Mouse (Mus musculus): ENCODE measurements around the gene 2010300C02Rik. TPM values are rescaled to one million over a fixed set of nuclear protein-coding genes. Genes with fewer than 3 reads are reported as not detected.
"Not testable (repeated sequence)": the region's sequence is repeated elsewhere in the genome, so short reads cannot be mapped to it uniquely, and the experiment has no call there.

2010300C02Rik gene
- polyA plus RNA-seq, 1 experiment from 2014 or later, result 0.27 TPM

DNA sequence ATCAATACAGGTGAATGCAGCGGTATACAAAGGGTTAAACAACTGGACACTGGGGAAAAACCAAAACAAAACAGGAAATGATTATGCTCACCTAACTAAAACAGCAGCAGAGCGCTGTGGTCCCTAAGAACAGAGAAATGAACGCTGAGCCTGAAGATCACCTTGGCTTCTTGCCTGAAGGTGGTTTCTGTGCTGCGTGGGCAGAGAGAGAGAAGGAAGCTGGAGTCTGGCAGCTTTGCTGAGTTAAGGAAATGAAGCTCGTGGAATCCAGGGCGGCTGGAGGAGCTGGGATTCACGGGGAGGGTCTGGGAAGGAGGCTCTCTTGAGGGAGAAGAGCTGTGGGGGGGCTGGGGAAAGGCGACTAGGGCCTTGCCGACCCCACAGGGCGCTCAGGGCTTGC lies 8.2 kb upstream of the 2010300C02Rik start:
- Histone ChIP-seq H3K27ac (no peak overlapping the region), H3K4me2 (no peak overlapping the region), H3K9ac (no peak overlapping the region), H3K4me3 (no peak overlapping the region), H3K36me3 (no peaks in the 10 kb centered on the region), H3K9me3 (replicated peaks) (no peaks in the 10 kb centered on the region), H3K4me1 (no peaks in the 10 kb centered on the region), H3K27me3 (replicated peaks) (0 out of 2 replicates have a peak, but pooled peaks cover 10% of the 10 kb centered on the region)
- 48% methylated on average over 10 of the region's 10 CpGs for WGBS (ENCODE audit: insufficient replicate concordance)
- ATAC-seq, result no peak

DNA sequence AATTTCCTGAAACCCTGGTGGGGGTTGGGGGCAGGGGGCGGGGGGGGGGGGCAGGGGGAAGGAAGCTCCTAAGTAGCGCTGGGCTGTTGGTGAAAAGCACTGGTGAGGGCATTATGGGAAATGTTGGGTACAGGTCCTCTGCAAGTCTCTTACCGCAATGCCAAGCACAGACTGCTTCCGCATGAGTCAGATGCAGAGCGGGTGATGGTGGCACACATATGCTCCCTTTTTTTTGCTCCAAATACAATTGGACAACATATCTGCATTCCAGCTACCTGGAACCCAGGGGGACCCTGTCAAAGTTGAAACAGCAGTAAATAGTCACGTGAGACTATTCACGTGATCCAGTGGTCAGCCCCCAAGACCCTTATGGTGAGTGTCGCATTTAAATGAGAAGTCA lies 7.3 kb upstream of the 2010300C02Rik start:
- Histone ChIP-seq H3K4me1 (no peaks in the 10 kb centered on the region), H3K4me2 (no peak overlapping the region), H3K9ac (no peak overlapping the region), H3K27ac (no peak overlapping the region), H3K36me3 (no peaks in the 10 kb centered on the region), H3K4me3 (no peak overlapping the region), H3K27me3 (replicated peaks) (peaks cover 14% of the 10 kb centered on the region; the same call in 1 of the 2 replicates), H3K9me3 (replicated peaks) (no peaks in the 10 kb centered on the region)
- ATAC-seq, result no peak
- WGBS (ENCODE audit: insufficient replicate concordance), result 69% methylated on average over 8 of the region's 8 CpGs

DNA sequence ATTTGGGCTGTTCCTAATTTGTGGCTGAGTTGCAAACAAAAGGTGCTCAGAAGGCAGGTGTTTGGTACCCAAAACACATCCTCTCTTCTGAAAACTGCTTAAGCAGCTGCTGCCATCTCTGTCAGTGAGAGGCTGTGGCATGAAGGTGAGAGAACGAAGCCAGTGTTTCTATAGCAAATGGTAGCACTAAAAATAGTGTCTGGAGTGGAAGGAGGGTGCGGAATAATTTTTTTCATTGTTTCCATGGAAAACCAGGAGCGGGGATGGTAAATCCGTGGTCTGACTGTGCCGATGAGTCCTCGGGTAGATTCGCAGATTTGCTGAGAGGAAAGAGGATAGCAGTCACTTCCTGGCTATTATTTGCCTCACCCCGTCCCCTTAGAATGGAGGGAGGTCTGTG lies 6.5 kb upstream of the 2010300C02Rik start:
- Histone ChIP-seq H3K27ac (no peak overlapping the region), H3K27me3 (replicated peaks) (peaks cover 18% of the 10 kb centered on the region; the same call in 1 of the 2 replicates), H3K9ac (no peak overlapping the region), H3K36me3 (no peaks in the 10 kb centered on the region), H3K4me3 (no peak overlapping the region), H3K9me3 (replicated peaks) (no peaks in the 10 kb centered on the region), H3K4me2 (no peak overlapping the region), H3K4me1 (no peaks in the 10 kb centered on the region)
- WGBS (ENCODE audit: insufficient replicate concordance), result 44% methylated on average over 8 of the region's 8 CpGs
- ATAC-seq, result no peak

DNA sequence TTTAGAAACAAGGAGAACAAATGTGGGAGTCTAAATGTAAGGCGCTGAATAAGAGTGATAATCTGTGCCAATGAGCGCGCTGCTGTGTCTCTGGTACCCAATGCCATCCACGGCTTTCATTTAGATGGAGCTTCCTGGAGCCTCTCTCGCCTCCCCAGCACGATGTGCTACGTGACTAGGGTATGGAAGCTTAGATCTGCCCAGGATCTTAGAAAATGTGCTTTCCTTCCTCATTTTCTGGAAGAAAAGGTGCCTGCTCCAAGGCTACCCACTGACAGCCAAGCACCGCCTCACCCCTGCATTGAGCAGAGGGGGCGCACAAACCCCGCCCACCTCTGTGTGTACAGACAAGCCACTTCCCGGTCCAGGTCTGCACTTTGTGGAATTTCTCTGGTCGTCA lies 6.0 kb upstream of the 2010300C02Rik start:
- no peak for ATAC-seq
- H3K4me1 ChIP-seq, result no peaks in the 10 kb centered on the region
- H3K27ac ChIP-seq, result no peak overlapping the region
- no peak overlapping the region for H3K4me2 ChIP-seq
- H3K27me3 ChIP-seq (replicated peaks), result peaks cover 24% of the 10 kb centered on the region
- H3K4me3 ChIP-seq, result no peak overlapping the region
- H3K9ac ChIP-seq, result no peak overlapping the region
- no peaks in the 10 kb centered on the region for H3K36me3 ChIP-seq
- WGBS (ENCODE audit: insufficient replicate concordance), result 35% methylated on average over 12 of the region's 12 CpGs
- H3K9me3 ChIP-seq (replicated peaks), result no peaks in the 10 kb centered on the region

DNA sequence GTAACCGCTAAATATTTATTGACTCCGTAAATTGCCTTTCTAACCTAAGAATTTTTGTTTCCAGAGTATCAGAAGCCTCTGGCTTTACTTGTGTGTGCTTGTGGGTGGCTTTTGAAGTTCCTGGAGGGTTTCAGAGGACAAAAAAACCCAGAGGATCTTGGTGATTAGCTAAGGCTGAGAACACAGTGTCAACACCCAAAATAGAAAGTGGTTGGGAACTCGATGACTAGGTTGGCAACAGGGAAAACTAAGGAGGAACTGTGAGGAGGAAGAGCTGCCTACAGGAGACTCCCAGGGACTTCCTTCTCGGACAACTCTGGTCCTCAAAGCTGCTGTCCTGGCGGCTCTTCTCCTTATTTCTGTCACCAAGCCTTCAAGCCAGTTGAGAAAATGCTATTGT lies 1.2 kb upstream of the 2010300C02Rik start:
- no peak overlapping the region for H3K27ac ChIP-seq
- 58% methylated on average over 5 of the region's 5 CpGs for WGBS (ENCODE audit: insufficient replicate concordance)
- no peak overlapping the region for H3K9ac ChIP-seq
- H3K27me3 ChIP-seq (replicated peaks), result peaks cover 61% of the 10 kb centered on the region
- no peak overlapping the region for H3K4me3 ChIP-seq
- no peaks in the 10 kb centered on the region for H3K9me3 ChIP-seq (replicated peaks)
- H3K4me2 ChIP-seq, result no peak overlapping the region
- no peak for ATAC-seq
- peaks cover 6% of the 10 kb centered on the region; the same call in 1 of the 2 replicates for H3K4me1 ChIP-seq
- no peaks in the 10 kb centered on the region for H3K36me3 ChIP-seq

DNA sequence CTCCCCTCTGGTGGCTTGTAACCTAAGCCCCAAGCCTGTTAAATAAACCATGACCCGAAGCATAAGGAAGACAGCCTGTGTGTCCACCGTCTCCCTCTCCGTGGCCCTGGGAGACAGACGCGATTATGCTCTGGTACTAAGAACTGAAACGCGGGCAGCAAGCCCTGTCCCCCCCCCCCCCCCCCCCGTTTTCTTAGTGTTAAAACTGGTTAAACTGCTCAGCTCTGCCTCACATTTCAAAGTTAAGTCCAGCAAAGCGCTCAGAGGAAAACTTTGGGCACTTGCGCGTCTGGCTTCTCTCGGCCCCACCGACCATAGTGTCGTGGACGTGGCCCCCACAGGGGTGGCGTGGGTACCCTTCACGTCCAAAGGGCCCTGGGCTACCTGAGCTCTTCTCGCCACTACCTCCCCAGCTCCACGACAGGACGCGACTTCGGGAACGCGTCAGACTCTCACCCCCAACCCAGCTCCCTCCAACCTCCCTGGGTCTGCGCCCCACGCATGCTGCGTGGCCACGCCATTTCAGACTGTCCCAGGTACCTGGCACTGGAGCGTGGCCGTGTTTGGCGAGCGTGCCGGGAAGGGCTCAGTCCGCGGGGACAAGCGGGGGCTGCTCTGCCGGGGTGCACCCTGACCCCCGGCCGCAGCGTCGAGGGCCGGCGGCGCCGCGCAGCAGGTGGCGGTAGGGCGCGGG lies 708 bp downstream of the 2010300C02Rik start:
- 9% methylated on average over 49 of the region's 49 CpGs for WGBS (ENCODE audit: insufficient replicate concordance)
- H3K9ac ChIP-seq, result no peak overlapping the region
- 0 out of 2 replicates have a peak, but pooled peaks have one; percentile 15 for ATAC-seq
- H3K4me2 ChIP-seq, result peak overlapping the region; percentile 74
- no peaks in the 10 kb centered on the region for H3K36me3 ChIP-seq
- H3K9me3 ChIP-seq (replicated peaks), result no peaks in the 10 kb centered on the region
- H3K4me3 ChIP-seq, result peak overlapping the region; percentile 58
- H3K27ac ChIP-seq, result no peak overlapping the region
- H3K27me3 ChIP-seq (replicated peaks), result peaks cover 61% of the 10 kb centered on the region
- H3K4me1 ChIP-seq, result peaks cover 6% of the 10 kb centered on the region; the same call in 1 of the 2 replicates

DNA sequence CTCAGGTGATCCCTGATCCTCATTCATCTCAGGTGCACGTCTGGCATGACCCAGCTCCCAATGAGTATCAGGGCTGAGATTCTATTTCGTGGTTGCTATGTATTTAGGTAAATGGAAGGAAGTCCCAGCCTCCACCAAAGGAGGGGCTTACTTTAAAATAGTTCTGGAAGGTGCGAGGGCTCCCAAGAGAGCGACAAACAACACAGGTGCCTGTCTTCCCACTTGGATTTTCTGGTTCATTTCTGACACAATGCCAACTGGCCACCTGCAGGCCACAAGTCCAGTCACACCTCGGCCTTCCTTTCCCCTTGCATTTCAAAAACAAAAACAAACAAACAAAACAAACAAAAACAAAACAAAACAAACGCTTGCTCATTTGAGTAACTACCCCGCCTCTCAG lies 1.4 kb downstream of the 2010300C02Rik start:
- no peak for ATAC-seq
- H3K27ac ChIP-seq, result no peak overlapping the region
- H3K9ac ChIP-seq, result no peak overlapping the region
- H3K4me2 ChIP-seq, result no peak overlapping the region
- peaks cover 6% of the 10 kb centered on the region; the same call in 1 of the 2 replicates for H3K4me1 ChIP-seq
- 53% methylated on average over 7 of the region's 7 CpGs for WGBS (ENCODE audit: insufficient replicate concordance)
- no peaks in the 10 kb centered on the region for H3K9me3 ChIP-seq (replicated peaks)
- H3K4me3 ChIP-seq, result no peak overlapping the region
- peaks cover 56% of the 10 kb centered on the region for H3K27me3 ChIP-seq (replicated peaks)
- no peaks in the 10 kb centered on the region for H3K36me3 ChIP-seq

DNA sequence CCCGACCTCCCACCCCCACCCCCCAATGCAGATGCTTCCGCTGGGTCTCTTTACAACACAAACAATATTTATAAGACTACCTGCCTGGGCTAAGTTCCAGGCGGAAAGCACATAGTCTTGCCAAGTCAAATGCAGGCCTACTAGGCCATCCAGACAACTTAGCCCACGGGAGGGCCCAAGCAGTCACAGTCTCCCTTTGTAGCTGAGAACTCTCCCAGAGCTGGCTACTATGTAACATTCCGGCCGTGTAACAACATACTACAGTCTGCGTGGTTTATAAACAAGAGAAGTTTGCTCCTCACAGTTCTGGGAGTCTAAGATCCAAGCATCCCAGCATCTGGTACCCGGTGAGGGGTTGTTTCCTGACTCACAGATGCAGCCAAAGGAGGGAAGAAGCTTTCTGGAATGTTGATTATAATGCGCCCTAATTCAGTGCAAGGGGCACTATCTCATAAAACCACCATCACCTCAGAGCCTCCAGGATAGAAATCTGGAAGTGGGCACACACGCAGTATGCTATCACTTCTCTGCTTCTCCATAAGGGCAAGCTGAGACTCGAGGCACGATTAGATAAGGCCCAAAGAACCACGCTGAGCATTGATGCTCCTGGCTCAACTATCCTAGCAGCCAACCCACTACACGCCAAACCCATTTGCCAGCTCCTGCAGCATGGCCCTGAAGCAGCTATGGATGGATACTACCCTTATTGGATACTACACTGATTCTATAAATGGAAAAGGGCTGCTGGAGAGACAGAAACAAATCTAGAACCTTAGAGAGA lies 2.3 kb downstream of the 2010300C02Rik start:
- H3K4me2 ChIP-seq, result no peak overlapping the region
- no peaks in the 10 kb centered on the region for H3K9me3 ChIP-seq (replicated peaks)
- H3K36me3 ChIP-seq, result no peaks in the 10 kb centered on the region
- peaks cover 54% of the 10 kb centered on the region for H3K27me3 ChIP-seq (replicated peaks)
- no peak overlapping the region for H3K9ac ChIP-seq
- H3K4me1 ChIP-seq, result peaks cover 6% of the 10 kb centered on the region; the same call in 1 of the 2 replicates
- no peak overlapping the region for H3K27ac ChIP-seq
- H3K4me3 ChIP-seq, result no peak overlapping the region
- WGBS (ENCODE audit: insufficient replicate concordance), result 54% methylated on average over 14 of the region's 14 CpGs
- no peak for ATAC-seq

DNA sequence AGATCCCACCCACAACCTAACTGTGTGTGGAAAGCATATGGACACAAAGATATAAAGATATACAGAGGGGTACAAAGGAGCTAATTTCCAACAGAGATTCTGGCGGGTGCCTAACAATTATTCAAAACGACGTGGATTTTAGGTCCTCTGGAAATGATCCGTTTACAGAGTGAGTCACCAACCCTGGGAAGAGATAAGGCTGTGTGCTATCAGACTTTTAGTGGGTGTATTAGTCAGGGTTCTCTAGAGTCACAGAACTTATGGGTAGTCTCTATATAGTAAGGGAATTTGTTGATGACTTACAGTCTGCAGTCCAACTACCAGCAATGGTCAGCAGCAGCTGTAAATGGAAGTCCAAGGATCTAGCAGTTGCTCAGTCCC lies 7.5 kb downstream of the 2010300C02Rik start:
- H3K4me1 ChIP-seq; ATAC-seq; H3K36me3 ChIP-seq; H3K4me2 ChIP-seq; H3K9ac ChIP-seq; H3K4me3 ChIP-seq; H3K9me3 ChIP-seq (replicated peaks); H3K27ac ChIP-seq; H3K27me3 ChIP-seq (replicated peaks): not testable (repeated sequence)
- WGBS (ENCODE audit: insufficient replicate concordance), result 31% methylated on average over 4 of the region's 4 CpGs

DNA sequence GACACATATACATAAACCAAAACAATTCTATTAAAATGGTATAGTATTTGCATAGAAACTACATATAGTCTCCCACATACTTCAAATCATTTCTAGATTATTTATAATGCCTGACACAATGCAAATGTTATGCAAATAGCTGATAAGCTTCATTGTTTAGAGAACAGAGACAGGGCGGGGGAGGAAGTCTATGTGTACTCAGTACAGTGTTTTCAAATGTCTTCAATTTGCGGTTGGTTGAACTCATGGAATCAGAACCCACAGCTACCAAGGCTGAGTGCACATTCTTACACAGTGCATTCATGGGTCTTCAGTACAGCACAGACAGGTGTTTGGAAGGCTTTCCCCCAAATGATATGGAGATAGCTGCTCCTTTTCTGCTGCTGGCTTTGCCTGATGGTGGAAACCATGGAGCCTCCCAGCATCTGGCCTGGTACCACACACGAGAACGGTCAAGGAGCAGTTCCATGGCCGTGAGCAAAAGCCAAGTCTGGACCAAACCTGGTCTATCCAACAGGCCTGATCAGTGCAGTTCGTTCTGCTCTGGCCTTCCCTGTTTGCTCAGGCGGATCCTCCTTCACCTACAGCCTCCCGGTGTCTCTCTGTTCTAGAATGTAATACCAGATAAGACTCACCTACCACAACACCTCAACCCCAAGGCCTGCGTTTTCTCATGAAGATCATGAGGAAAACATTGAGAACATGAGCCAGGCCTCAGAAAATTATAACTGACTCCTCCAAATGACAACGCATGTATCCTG lies 8.1 kb downstream of the 2010300C02Rik start:
- Histone ChIP-seq H3K9ac (no peak overlapping the region), H3K4me3 (no peak overlapping the region), H3K27me3 (replicated peaks) (peaks cover 2% of the 10 kb centered on the region), H3K4me2 (no peak overlapping the region), H3K27ac (no peak overlapping the region), H3K9me3 (replicated peaks) (no peaks in the 10 kb centered on the region), H3K36me3 (no peaks in the 10 kb centered on the region), H3K4me1 (no peaks in the 10 kb centered on the region)
- no peak for ATAC-seq
- WGBS (ENCODE audit: insufficient replicate concordance), result 72% methylated on average over 10 of the region's 10 CpGs

DNA sequence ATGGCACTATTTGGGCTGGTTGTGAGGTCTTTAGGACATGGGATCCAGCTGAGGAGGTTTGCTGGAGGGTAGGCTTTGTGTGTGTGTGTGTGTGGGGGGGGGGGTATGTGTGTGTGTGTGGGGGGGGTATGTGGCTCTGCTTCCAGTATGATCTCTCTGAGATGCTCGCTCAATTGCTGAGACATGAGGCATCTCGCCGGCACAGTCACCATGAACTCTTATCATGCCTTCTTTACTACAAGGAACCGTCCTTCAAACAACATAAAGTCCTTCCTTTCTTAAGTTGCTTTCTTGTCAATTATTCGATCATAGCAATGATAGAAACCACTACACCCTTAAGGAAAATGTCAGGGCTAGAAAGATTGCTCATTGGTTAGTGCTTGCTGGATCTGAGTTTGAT lies 8.8 kb downstream of the 2010300C02Rik start:
- Histone ChIP-seq H3K4me2 (no peak overlapping the region), H3K4me1 (no peaks in the 10 kb centered on the region), H3K36me3 (no peaks in the 10 kb centered on the region), H3K27ac (no peak overlapping the region), H3K9me3 (replicated peaks) (no peaks in the 10 kb centered on the region), H3K4me3 (no peak overlapping the region), H3K27me3 (replicated peaks) (no peaks in the 10 kb centered on the region; the same call in 1 of the 2 replicates), H3K9ac (no peak overlapping the region)
- 69% methylated on average over 5 of the region's 5 CpGs for WGBS (ENCODE audit: insufficient replicate concordance)
- ATAC-seq, result no peak

DNA sequence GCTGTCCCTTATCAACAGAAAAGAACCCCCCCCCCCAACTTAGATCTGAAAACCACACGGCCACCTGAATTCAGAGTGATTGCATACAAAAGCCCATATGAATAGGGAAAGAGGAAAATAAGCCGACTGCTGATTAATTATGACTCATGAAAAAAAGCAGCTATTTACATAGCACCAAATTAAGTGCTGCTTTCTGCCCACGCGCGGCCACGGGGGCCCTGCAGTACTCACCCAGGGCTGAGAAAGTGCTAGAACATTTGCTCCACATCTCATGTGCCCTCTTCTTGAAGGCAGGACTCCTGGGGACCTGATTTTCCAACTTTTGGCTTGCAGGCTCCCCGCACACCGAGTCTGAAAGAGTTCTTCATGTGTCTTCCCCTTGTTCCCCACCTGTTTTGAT lies 10.1 kb downstream of the 2010300C02Rik start:
- Histone ChIP-seq H3K9me3 (replicated peaks) (no peaks in the 10 kb centered on the region), H3K36me3 (no peaks in the 10 kb centered on the region), H3K4me2 (no peak overlapping the region), H3K4me3 (no peak overlapping the region), H3K27me3 (replicated peaks) (no peaks in the 10 kb centered on the region; the same call in 1 of the 2 replicates), H3K9ac (no peak overlapping the region), H3K4me1 (no peaks in the 10 kb centered on the region), H3K27ac (no peak overlapping the region)
- ATAC-seq, result no peak
- WGBS (ENCODE audit: insufficient replicate concordance), result 74% methylated on average over 8 of the region's 8 CpGs

Data from liver, embryonic 12.5 days (tissue).